Mouse (Mus musculus): Measurements from ENCODE around the gene Slc38a7. TPM values are rescaled to one million over a fixed set of nuclear protein-coding genes. Genes with fewer than 3 reads are reported as not detected.
"Not testable (repeated sequence)": the region's sequence is repeated elsewhere in the genome, so short reads cannot be mapped to it uniquely, and the experiment has no call there.

Slc38a7 gene
- total RNA-seq, 2 experiments from 2014 or later = 9.9 to 12.0 TPM

- no peak for DNase-seq
- intact Hi-C loops (cut with DNase I) = no loop called here
These were observed 37.2 kb downstream of the Slc38a7 start for GRCm38 (mm10) chr8:95816044-95816708.

GRCm38 (mm10) chr8:95810184-95810591 lies 43.2 kb downstream of the Slc38a7 start:
- DNase-seq = peak in 1 of 2 experiments; percentile 21
- intact Hi-C loops (cut with DNase I) = no loop called here

- intact Hi-C loops (cut with DNase I) = no loop called here
- DNase-seq = no peak
These were observed 44.2 kb downstream of the Slc38a7 start for GRCm38 (mm10) chr8:95809116-95809515.

- DNase-seq = no peak
- intact Hi-C loops (cut with DNase I) = no loop called here
These were observed 44.7 kb downstream of the Slc38a7 start for GRCm38 (mm10) chr8:95808631-95809030.

- intact Hi-C loops (cut with DNase I) = no loop called here
- peak; percentile 88 to 90 for DNase-seq
These were observed 45.5 kb downstream of the Slc38a7 start for GRCm38 (mm10) chr8:95807861-95808260.

GRCm38 (mm10) chr8:95807331-95807843 lies 46.0 kb downstream of the Slc38a7 start, which contains the start of gene Cnot1:
Cnot1 (minus strand) TSS chr8:95807464.
- intact Hi-C loops (cut with DNase I) = no loop called here
- peak; percentile 94 to 96 for DNase-seq

GRCm38 (mm10) chr8:95806461-95807191 lies 46.7 kb downstream of the Slc38a7 start:
- intact Hi-C loops (cut with DNase I) = no loop called here
- peak in 1 of 2 experiments; percentile 12 for DNase-seq

- no peak for DNase-seq
- intact Hi-C loops (cut with DNase I) = no loop called here
These were observed 47.9 kb downstream of the Slc38a7 start for GRCm38 (mm10) chr8:95805482-95805881.

GRCm38 (mm10) chr8:95802231-95802630 lies 51.1 kb downstream of the Slc38a7 start:
- no peak for DNase-seq
- intact Hi-C loops (cut with DNase I) = no loop called here

GRCm38 (mm10) chr8:95801476-95802064 lies 51.8 kb downstream of the Slc38a7 start:
- intact Hi-C loops (cut with DNase I) = no loop called here
- no peak for DNase-seq

- DNase-seq = no peak
- intact Hi-C loops (cut with DNase I) = no loop called here
These were observed 53.0 kb downstream of the Slc38a7 start for GRCm38 (mm10) chr8:95800353-95800752.

GRCm38 (mm10) chr8:95799891-95800290 lies 53.4 kb downstream of the Slc38a7 start:
- intact Hi-C loops (cut with DNase I) = no loop called here

GRCm38 (mm10) chr8:95799117-95799516 lies 54.2 kb downstream of the Slc38a7 start:
- intact Hi-C loops (cut with DNase I) = no loop called here
- DNase-seq = no peak

More at GRCm38 (mm10) chr8:95799891-95800290, 53.4 kb downstream of the Slc38a7 start:
- no peak for DNase-seq

- intact Hi-C loops (cut with DNase I); DNase-seq: not testable (repeated sequence)
These were observed 57.8 kb downstream of the Slc38a7 start for GRCm38 (mm10) chr8:95795333-95796061.

Other genes starting within 250 kb of the Slc38a7 start
- 1 to 10 TPM; 1.2 to 1.6 TPM for gene Gins3, start 220.1 kb downstream of the Slc38a7 start, total RNA-seq (2021)
- gene Ndrg4, start 176.6 kb downstream of the Slc38a7 start, total RNA-seq (2021) = 100 to 1,000 TPM; 314 to 320 TPM
- 10 to 100 TPM in 1 of 2 experiments, 1 to 10 TPM in 1; 8.5 to 11.6 TPM for gene Setd6, start 137.7 kb downstream of the Slc38a7 start, total RNA-seq (2021)
- 100 to 1,000 TPM; 129 to 138 TPM for gene Cnot1, start 46.1 kb downstream of the Slc38a7 start, total RNA-seq (2021)
- gene Sap18b, start 28.2 kb downstream of the Slc38a7 start, total RNA-seq (2021) = 10 to 100 TPM; 81.7 to 82.4 TPM
- 100 to 1,000 TPM; 785 to 791 TPM for gene Got2, start 35.0 kb upstream of the Slc38a7 start, total RNA-seq (2021)